Mouse (Mus musculus) common myeloid progenitor, adult 5-6 weeks (primary cell): ENCODE data around the gene Stn1. TPM values are rescaled to one million over a fixed set of nuclear protein-coding genes. Genes with fewer than 3 reads are reported as not detected.

Experiments used
- ATAC-seq: replicated peaks from 2 replicates; pipeline ENCODE4 v1.8.0; 2016; ENCODE audit warnings: low read depth, mild to moderate bottlenecking, moderate TSS enrichment, inconsistent platforms; ENCODE audit not compliant: poor library complexity, severe bottlenecking
- total RNA-seq: library from RNA; stranded (forward); fragments of 200-1000, 187-1606 nt; gene quantifications from 2 replicates; pipeline ENCODE4 v1.2.3, GENCODE M21; 2017

The Stn1 gene
- total RNA-seq, 1 experiment from 2014 or later: 12.4 TPM

GRCm38 (mm10) chr19:47545528-47545927 lies 8.2 kb upstream of the Stn1 start:
- ATAC-seq: no peak

GRCm38 (mm10) chr19:47545055-47545454 lies 7.7 kb upstream of the Stn1 start:
- ATAC-seq: no peak

GRCm38 (mm10) chr19:47542441-47542840 lies 5.1 kb upstream of the Stn1 start:
- no peak for ATAC-seq

- peak; percentile 75 for ATAC-seq
Measured at GRCm38 (mm10) chr19:47538801-47539200, 1.5 kb upstream of the Stn1 start.

GRCm38 (mm10) chr19:47537879-47538278 lies 572 bp upstream of the Stn1 start:
- no peak for ATAC-seq

- peak; percentile 90 for ATAC-seq
Measured at GRCm38 (mm10) chr19:47536521-47537299, 597 bp downstream of the Stn1 start.

DNA sequence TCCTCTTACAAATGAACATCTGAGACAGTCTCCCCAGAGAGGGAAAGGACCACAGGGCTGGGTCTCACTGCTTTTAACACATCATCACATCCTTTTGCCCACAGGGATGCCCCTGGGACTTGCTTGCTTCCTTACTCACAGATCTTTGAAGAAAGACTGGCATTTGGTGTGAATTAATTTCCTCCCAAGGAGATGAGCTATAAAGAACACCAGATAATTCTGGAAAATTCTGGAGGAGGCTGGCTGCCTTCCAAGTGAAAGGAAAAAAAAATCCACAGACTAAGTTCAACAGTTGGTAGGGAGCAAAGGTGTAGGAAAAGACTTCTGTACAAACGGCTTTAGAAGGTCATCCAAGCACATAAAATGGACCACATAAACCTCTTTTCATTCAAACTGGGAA lies 3.2 kb downstream of the Stn1 start:
- ATAC-seq: no peak

DNA sequence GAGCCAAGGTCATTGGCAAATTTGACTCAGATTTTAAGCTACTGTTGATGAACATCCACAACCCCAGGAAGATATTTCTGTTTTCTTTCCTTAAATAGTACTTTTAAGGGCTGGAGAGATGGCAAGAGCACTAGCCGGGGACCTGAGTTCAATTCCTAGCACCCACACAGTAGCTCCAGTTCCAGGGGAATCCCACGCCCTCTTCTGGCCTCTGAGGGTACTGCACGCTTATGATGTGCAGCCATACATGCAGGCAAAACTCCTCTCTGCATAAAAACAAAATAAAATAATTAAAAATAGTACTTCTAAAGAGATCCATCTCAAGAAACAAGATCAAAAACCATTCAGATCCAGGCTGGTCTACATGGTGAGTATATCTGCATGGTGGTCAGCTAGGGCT lies 4.9 kb downstream of the Stn1 start:
- no peak for ATAC-seq

GRCm38 (mm10) chr19:47531309-47531708 lies 6.0 kb downstream of the Stn1 start:
- ATAC-seq: peak; percentile 91

DNA sequence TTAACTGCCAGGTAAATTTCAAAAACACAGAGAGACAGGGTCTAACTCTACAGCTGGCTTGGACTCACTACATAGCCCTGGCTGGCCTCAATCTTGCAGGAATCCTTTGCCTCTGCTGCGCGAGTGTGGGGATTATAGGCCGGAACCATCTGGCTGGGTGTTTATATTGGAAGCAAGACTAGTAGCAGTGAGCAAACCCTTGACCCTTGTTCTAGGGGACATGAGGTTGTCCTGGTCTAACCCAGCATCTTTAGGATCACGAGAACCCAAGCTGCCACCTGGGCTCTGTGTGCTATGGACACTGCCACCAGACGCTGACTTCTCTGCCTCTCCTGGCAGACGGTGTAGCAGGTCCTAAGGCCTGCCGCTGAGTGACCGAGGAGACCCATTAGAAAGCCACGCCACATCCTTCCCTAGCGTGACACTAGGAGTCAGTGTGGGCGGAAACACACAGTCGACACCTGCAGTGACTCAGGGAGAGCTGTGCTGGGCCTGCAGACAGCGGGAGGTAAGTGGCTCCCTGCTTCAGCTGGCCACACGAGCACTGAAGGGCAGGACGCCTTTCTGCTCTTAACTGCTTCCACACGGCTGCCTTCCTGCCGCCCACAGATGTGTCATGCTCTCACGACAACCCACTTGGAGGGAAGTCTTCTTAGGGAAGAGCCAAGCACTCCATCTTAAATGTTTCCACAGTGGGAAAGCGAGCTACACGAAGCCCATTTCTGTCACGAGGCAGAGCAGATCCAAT lies 10.9 kb downstream of the Stn1 start:
- ATAC-seq: peak; percentile 53

- peak; percentile 63 for ATAC-seq
Measured at GRCm38 (mm10) chr19:47524905-47525304, 12.4 kb downstream of the Stn1 start.

GRCm38 (mm10) chr19:47521403-47521802 lies 15.9 kb downstream of the Stn1 start:
- no peak for ATAC-seq

DNA sequence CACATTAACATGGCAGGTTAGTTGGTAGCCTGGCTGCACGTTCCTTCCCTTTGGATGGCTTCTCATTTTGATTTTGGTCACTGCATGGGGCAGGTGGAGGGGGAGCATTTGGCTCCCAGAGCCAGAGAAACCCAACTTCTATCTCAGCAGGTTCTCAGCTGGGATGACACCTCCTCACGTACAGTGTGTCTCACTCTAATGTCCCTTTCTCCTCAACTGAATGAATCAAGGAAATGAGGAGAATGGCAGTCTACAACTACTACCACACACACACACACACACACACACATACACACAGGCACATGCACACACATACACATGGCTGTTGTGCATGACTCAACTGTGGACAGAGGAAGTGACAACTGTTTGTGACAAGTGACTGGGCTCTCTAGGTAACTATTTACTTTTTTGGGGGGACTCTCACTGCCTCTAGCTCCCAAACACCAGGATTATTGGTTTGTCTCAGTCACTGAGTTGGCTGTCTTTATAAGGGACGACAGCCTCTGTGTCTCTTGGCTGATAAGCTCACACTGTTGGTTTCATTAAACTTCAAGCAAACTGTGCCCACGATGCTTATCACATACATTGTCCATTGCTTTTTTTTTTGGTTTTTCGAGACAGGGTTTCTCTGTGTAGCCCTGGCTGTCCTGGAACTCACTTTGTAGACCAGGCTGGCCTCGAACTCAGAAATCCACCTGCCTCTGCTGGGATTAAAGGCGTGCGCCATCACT lies 18.0 kb downstream of the Stn1 start:
- 0 out of 2 replicates have a peak, but pooled peaks have one; percentile 17 for ATAC-seq

GRCm38 (mm10) chr19:47518475-47519162 lies 18.7 kb downstream of the Stn1 start:
- peak; percentile 83 for ATAC-seq

- ATAC-seq: no peak
Measured at GRCm38 (mm10) chr19:47517570-47517969, 19.7 kb downstream of the Stn1 start.

GRCm38 (mm10) chr19:47516879-47517278 lies 20.4 kb downstream of the Stn1 start:
- ATAC-seq: no peak

- ATAC-seq: no peak
Measured at GRCm38 (mm10) chr19:47515091-47515490, 22.2 kb downstream of the Stn1 start.

DNA sequence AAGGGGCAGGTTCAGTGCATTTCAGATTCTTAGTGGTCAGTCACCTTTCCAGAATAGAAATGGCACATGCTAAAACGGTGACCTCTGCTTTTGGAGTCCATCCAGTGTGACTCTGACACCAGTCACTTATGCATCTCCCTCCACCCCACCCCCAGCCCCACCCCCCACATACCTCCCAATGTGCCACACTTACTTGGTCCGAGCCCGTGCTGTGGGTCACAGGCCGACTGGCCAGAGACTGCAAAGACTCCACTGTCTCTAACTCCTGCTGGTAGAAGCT lies 23.7 kb downstream of the Stn1 start:
- no peak for ATAC-seq

DNA sequence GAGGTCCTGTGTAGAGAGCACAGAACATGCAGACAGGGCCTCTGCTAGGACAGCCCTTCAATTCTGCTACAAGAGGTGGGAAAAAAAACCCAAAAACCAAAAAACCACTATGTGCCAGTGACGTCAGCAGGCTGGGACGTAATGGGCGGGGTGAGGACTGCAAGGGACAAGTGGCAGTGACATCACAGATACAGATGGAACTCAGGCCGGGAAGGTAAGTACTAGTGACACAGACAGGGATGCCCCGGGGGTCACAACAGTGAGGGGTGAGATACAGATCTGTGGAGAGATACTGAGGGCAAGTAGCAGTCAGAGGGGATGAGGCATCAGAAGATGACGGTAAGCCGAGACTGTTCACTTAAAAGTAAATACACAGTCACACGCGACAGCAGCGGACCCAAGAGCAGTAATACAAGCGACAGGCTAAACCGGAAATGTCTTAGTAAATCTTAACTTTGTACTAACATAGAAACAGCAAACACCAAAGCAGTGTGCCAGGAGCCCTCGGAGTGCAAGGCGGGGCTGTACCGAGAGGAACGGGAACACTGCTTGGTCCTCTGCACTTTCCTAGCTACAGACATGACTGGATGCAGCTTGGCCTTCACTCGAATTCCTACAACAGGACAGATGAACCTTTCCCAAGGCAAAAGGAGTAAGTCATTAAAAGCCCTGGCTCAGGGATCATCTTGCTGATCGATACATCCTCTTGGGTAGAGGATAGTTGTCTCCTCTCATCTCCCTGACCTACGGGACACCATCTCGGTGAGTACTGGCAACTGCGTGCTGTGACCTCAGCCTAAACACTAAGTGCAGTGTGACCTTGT lies 24.3 kb downstream of the Stn1 start:
- ATAC-seq: no peak

- ATAC-seq: 0 out of 2 replicates have a peak, but pooled peaks have one; percentile 22
Measured at GRCm38 (mm10) chr19:47511958-47512357, 25.3 kb downstream of the Stn1 start.
